Mouse (Mus musculus) retina, adult 2 months (tissue): ENCODE measurements at regions not wholly inside any gene's neighbourhood (a gene's known extent, or its start where the extent isn't known, plus 50 kb on each side); places are given as distances from the start of the nearest gene placed in this dataset.

Experiments used
- DNase-seq: peaks from one replicate; pipeline ENCODE4 v3.0.0-alpha.2; 2012; ENCODE audit warnings: low read depth, low spot score

DNA sequence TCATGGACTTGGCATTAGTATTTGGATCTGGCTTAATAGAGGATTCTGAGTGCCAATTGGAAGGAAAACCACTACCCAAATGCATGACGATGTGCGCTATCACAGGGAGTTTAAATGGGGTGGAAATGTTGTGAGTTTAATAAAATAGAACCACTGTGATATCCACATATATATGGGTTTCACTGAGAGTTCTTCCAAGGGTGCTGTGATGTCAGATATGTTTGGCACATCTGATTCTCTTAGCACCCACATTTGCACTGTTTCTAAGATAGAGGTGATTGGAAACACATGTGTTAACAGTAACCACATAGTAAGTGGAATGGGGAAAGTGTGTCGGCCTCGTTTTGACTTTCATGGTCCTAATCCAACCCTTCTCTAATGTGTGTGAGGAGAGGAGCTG is 189.7 kb upstream of the 1810046K07Rik start:
- DNase-seq = peak; percentile 11

DNA sequence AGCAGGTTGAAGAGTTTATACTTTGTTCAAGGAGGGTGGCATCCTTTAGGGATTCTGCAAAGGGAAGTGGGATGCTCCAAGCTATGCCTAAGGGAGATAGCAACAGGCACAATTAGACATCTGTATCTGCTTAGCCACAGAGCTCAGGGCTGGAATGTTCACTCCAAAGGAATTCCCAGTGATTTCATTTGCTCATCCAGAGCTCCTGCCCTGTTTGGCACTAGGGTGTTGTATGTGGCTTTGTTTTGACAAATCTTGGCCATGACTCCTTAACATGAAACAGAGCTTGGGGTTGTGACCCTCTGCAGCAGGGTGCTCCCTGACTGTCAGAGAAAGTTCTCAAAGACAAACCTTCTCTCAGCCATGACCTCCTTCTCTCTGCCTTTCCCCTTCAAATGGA is 194.8 kb upstream of the 1810046K07Rik start:
- DNase-seq = no peak

DNA sequence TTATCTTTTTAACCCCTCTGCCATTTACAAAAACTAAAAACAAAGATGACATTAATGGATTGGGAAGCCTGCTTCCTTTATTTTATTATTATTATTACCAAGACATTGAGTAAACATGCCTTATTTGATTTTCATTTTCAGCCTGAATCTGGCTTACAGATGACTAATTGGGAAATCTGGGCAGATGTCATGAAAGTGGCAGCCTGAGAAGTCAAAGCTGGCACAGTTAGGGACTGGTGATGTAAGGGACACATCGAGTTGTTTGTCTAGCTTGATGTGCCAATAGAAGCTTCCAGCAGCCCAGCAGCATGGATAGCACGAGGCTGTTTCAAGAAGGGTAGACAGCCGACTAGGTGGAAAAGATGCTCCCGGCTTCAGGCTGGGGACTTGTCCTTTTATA is 197.2 kb upstream of the 1810046K07Rik start:
- DNase-seq = no peak

DNA sequence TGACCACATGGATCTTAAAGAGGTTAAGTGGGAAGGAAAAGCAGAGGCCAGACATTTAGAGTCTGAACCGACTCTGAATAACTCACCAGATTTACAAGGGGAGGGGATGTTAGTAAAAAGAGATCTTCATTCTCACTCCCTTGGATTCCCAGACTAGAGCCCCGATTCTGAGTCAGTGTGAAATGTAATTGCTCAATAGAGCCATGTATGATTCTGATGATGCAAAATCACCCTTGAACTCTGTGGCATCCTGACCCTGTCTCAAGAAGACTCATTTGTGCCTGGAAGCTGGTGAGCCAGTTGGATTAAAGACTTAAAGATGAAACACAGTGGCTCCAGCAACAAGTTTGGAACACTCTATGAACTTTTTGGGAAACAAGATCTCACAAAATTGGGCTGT is 210.2 kb upstream of the 1810046K07Rik start:
- no peak for DNase-seq

DNA sequence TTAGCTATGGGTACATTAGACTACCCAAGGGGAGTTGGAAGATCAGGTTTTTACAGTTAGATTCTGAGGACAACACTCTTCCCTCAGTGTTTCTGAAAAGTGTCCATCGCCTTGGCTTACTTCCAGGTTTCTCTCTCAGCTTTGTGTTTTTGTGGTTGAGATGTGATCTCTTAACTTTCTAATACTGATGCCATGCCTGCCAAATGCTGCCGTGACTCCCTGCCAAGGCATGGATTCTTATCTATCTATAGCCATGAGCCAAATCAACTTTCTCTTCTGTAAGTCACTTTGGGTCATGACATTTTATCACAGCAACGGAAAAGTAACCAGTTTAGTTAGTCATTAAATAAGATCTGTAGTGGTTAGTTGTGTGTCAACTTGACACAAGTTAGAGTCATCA is 213.2 kb upstream of the 1810046K07Rik start:
- no peak for DNase-seq

DNA sequence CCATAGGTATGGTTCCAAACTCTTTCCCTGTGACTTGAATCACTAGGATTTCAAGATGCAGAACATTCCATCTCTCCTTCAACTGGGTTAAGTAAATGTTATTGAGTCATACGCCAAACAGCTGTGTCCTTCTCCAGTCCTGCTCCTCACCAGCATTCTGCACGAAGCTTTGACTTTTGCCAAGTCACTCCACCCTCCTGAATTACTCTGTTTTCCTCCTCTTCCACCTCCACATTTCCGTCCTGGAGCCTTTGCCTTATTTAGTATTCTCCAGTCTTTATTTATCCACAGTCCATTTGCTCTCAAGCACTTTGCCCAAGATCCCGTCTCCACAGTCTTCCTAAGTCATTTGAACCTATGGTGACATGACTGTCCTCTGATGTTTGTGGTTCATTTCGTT is 193.1 kb upstream of the Arhgap20 start:
- DNase-seq = no peak

DNA sequence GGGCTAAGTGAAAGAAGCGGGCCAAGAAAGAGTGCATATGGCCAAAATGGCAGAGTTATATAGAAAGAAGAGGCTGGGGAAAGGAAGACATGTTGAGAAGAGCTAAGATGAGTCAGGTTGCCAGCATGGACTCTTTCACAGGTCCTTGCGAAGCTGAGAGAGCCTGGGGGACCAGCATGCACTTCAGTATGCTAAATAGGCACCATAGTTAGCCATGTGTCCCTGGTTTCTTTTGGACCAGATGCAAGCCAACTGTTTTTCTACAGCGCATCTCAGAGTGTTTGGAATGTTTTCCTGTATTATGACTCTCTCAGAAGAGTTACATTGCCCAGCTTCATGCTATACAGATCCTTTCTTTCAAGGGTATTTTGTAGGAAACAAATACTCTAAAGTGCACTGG is 183.5 kb upstream of the Arhgap20 start:
- no peak for DNase-seq

DNA sequence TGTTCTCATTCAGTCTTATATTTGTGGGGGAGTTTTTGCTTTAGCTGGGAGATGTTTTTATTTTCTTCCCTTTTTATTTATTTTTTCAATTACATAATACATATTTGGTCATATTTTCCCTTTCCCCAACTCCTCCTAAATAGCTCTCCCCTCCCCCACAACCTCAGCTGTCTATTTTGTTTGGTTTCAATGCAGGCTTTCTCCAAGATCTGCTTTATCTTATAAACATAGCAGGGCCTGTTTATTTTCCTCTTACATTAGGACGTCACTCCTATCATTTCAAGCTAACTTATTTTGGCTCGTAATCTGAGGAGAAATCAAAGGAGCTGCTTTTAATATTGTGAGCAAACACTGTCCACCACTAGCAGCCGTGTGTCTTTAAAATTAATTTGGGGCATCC is 171.4 kb upstream of the Arhgap20 start:
- DNase-seq = no peak

DNA sequence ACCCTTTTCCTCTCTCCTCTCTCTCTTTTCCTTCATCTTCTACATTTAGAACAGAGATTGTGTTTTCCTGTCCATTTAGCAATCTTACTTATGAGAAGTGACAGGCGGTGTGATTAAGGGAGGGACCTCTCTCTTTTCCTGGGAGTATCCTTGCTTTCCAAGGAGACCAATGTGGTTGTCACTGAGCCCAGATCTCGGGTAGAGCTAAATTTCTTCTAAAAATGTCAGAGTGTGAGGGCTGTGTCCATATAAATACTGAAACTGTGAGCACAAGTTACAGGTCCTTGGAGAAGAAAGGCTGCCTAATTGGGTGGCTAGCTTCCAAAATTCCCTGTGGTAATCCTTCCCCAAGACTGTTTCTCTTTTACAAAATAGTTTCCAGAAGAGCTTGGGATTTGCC is 166.4 kb upstream of the Arhgap20 start:
- DNase-seq = no peak

DNA sequence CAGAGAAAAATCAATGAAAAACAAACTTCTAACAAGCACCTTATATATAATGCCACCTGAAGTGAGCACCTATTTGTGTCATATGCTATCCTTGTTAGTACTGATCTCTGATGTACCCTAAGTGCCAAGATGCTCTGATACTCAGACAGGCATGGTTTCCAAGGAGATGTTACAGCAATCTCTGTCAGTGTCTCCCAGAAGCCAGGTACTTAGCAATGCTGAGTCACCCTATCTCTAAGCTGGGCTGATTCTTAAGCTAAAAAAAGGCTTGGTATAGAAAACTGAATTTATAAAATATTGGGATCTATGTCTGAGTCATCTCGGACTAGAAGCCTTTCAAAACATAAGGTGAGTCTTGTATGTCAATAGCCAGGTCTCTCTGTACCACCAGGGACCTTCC is 157.0 kb upstream of the Arhgap20 start:
- DNase-seq = no peak

DNA sequence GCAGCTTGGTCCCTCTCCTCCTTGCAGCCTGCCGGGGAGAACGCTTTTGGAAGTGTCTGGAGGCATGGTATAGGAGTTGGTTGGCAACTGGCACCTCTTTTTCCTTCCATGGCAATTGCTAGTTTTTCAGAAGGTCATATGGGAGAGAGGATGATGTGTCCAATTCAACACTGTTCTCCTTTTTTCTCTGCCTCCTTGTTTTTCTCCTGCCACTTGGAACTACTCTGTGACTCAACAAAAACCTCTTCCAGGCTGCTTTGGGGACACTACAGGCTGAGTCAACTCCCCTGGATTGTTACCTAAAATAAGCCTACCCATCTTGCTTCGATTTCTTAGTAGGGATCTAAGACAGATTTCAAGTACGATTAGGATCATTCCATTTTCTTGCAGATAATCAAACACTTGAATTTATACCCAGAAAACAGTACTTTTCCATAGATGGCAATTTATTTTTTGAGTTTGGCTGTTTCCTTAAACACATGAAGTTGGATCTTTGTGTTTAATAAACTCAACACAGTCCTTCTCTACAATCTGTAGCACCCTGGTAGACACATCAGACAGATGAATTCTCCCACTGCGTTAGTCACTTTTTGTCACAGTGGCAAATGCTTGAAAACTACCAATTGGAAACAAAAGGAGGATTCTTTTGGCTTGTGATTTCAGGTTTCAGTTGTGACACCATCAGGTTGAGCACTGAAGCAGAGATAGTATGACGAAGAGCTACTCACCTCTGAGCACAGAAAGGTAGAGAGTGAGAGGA is 156.3 kb upstream of the Arhgap20 start:
- no peak for DNase-seq

DNA sequence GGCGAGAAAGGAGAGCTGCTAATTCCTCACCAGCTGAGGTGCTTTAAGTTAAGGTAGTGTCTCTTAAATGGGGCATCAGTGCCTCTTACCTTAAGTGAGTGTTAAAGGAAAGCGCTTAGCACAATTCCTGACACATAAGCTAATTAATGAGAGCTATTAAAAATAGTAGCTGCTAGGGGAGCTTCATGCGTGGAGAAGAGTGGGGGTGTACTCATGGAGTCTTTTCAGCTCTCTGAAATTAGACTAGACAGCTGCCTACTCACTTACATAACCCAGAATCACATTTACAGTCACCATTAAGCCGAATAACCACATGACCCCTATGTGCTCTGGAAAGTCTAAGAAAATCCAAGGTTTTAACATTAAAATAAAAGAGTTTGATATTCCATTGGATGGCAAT is 139.0 kb upstream of the Arhgap20 start:
- DNase-seq = no peak

DNA sequence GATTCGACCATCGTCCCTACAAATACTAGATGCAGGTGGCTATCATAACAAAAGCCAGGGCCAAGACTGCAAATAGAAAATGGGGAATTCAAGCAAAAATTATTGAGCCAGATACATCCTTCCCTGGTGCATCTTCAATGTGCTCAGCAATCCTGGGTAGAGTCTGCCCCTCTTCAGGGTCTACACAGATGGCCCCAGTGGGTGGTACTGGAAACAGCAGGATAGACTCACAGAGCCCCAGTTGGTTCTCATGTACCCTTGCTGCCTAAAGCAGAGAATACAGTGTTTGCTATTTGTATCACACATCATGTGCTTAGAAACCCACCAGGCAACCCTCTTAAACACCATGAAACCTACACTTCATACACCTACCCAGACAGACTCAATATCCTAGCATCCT is 129.0 kb upstream of the Arhgap20 start:
- no peak for DNase-seq

DNA sequence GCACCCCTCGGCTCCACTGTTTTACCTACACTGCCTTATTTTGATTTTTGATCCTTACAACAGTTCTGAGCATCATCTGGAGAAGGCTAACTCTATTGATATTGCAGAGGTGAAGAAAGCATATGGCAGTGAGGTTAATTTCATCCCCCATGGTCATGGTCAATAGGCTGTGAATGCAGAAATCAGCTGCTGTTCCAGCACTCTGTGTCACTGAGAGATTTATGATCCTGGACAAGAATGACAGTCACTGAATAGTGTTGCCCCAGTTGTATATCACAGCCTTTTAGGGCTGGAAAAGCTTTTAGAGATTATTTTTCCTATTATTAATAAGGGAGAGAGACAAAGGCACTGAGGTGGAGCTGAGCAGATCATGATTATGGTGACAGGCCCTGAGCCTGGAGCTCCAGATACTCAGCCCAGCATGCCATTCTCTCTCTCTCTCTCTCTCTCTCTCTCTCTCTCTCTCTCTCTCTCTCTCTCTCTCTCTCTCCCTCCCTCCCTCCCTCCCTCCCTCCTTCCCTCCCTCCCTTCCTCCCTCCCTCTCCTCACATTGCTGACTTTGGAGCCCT is 128.5 kb upstream of the Arhgap20 start:
- DNase-seq = no peak

DNA sequence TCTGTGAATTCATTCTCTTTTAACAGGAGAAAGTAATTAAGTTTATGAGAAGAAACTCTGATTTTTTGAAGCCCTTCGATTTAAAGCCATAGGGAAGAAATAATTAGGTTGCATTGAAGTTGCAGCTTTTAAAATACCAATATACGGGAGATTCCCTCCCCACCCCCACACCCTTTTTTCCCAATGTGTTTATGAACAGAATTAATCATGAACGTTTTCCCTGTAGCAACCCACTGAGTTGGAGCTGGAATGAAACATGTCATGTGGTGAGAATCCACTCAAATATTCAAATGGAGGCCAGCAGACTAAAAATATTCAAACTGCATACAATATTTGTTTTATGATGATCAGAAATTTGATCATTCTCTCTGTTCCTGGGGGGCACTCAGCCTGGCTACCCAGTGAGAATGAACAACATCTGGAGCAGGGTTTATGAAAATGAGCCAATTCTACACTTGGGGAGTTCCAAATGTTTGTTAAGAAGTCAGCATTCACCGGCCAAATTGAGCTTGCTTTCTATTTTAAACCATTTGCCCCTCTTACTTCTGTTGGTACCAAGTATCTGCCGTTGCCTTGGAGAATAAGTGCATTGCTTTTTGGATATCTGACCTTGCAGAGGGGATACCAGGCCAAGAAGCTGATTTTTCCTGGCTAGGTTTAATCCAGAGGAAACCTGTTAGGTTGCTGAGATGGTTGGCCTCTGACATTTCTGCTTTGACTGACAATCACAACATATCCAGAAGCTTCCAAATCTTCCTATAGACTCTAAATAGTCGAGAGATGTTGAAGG is 127.8 kb upstream of the Arhgap20 start:
- DNase-seq = no peak

DNA sequence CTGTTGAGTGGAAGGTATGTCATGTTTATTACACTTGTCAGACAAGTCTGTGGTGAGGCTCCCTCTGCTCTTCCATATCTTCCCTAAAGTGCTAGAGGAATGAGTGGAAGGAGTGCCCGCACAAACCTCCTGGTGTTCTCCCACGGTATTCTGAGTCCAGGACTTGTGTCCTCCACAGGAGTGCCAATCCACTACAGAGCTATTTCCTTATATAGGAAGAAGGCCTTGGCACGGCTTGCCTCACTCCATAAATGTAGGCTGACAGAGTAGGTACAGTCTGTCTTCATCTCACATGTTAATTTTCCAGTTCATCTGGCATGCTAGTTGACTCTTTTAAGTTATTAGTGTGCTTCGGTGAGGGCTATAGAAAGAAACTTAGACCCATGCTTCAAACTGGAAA is 123.4 kb upstream of the Arhgap20 start:
- no peak for DNase-seq

DNA sequence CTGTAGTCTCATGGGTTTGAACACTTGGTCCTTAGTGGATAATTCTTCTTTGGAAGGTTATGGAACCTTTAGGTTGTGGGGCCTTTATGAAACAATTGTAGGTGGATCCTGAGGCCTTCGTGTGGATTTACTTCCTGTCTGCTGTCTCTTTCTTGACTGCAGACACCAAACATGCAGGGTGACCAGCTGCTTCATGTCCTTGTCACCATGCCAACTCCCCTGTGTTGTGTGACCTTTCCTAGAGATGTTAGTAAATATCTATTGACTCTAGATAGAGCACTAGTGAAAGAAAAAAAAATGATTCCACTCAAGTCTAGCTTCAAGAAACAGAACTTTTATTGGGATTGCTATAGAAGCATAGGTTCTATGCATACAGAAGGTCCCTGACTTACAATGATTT is 119.7 kb upstream of the Arhgap20 start:
- DNase-seq = no peak

DNA sequence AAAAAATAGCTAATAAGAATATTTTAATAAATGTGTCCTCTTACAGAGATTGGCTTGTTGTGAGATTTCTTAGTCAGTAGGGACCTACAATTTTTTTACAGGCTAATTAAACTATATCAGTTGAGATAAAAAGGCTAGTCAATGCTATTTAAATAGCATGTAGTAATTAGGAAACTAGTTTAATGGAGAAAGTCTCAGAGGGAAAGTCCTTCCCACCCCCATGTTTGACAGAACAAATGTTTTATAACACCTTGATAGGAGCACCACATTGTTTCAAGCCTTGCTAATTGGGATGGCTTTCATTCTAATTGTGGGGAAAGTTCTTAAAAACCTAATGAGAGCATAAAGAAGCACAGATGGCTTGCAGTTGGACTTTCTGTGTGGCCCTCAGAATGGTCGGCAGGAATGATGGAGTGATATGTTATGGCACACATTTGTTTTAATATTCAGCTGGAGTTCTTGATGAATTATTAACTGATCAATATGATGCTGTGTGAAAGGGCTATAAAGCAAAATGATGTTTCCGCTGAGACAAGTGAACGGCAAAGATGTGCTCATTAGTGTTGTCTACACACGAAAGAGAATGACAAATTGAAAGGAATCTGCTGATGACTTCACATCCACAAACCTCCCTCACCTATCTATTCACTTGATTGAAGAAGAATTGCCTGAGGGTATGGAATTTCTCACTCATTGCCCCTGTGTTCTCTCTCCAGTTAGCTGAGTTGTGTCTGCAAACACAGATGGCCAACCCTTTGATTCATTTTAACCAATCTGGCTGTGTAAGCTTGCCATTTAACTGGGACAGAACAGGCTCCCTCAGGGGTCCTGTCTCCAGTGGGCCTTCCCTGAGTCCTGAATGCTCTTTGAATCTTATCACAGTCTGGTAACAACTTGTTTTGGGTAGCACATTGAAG is 111.5 kb upstream of the Arhgap20 start:
- no peak for DNase-seq

DNA sequence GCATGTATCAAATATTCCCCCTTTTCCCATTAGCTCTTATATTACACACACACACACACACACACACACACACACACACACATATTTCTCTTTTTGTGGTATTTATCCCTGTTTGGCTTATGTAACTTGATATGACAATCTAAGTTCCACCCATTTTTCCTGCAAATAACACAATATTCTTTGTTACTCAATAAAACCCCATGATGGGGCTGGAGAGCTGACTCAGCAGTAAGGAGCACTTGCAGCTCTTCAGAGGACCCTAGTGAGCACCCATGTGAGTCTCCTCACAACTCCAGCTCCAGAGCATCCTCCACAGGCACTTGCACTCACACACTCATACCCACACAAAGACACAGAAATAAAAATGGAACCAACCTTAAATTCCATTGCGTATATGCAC is 110.5 kb upstream of the Arhgap20 start:
- no peak for DNase-seq

DNA sequence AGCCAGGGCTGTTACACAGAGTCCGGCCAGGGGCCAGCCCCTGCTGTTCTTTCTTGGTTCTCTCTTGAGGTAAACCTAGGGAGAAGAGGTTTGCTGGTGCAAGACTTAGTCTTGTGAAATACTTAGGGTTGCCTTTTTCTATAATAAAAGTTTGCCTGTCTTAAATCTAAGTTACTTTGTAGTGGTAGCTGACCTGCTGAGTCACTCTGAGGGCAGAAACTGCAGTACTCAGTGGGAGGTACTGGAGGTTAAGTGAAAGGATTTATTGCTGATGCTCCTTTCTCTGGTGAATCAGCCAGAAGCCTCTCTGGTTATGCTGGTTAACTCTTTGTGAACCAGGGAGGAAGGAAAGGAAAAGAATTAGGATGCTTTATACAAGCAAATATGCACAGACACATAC is 107.3 kb upstream of the Arhgap20 start:
- no peak for DNase-seq

DNA sequence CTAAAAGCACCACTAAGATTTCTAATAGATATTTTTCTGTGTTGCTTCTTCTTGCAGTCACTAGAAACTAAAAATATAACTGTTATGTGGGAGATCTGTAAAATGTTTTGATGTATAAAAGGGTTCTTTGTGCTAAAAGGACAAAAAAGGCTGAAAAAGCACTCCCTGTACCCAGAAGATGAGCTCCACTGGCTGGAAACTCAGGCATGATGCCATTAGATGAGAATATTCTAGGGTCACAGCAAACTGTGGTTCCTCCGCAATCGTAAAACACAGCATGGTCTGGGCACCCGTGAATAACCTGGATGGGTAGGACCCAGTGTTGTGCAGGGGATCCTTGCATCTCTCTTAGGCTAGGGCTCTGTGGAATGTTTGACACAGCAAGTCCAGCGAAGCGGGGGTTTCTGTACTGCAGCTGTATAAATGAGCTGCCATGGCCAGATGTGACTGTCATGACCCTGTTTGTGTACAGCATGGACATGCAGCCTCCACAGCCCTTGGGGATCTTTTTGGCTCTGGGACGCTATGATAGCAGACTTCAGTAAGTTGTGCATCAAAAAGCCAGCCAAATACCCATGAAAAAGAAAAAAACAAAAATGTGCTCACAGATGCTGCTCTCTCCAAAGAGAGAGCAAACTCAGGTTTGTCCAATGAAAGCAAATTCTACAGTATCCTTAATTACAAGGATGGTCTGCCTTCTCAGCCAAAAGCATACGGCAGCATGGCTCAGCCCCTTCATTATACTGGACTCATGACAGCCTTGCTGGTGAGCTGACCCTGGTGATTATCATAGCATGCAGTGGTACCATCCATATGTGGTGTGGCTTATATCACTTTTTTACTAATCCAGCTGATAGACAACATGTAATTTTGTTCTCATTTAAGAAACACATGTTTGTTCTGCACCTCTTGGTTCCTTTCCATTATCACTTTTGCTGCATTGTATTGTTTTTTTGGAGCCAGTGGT is 103.9 kb upstream of the Arhgap20 start:
- DNase-seq = no peak
